In the genomic region with DNA sequence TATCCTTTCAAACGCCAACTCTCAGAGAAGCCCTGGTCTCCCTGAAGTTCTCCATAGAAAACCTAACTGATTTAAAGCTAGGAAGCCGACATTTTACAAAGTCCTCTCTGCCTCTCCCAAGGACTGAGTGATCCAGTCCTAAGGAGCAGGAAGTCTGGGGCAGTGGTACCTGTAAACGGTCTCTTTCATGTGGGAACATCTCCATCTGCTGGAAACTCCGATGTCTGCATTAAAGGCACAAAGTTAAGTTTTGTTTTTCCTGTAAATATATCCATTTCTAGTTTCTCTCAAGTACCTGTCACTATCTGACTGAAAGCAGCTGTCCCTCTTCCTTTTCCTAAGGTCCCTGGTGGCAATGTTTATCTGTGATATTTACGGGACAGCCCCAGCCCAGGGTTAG, we compare ENCODE assay signal across 10 mouse cellular contexts.
DNase-seq lines count a peak whose midpoint lies in the region; ATAC-seq and TF ChIP-seq lines count a peak whose summit lies in the region.
"Had no signal": no experiment of that assay in that cellular context is flagged by ENCODE, and none has a peak within 500 bp of the region (broad histone marks: within the 10 kb centered on the region; RNA-seq: fewer than 3 reads in every experiment).

No protein-coding gene starts in this region.

- H3K9ac ChIP-seq in forebrain, embryonic 11.5 days (ENCODE audit: low read length) = no peak overlapping the region
- no peak overlapping the region for H3K9ac ChIP-seq in forebrain, embryonic 16.5 days (replicated peaks; ENCODE audit: low read depth, low read length)
- H3K9ac ChIP-seq: limb, embryonic 12.5 days had no signal

- H3K4me1 ChIP-seq in forebrain, embryonic 11.5 days (replicated peaks; ENCODE audit: control insufficient read depth, insufficient read depth, low read length) = peaks cover 2% of the 10 kb centered on the region; the same call in 1 of the 2 replicates
- peaks cover 5% of the 10 kb centered on the region; the same call in 1 of the 2 replicates for H3K4me1 ChIP-seq in forebrain, embryonic 16.5 days (replicated peaks; ENCODE audit: control insufficient read depth, insufficient read depth, low read length)
- 0 out of 2 replicates have a peak, but pooled peaks cover 3% of the 10 kb centered on the region for H3K4me1 ChIP-seq in kidney, adult 2 months (ENCODE audit: control insufficient read depth, insufficient read depth, low read length)

- H3K4me2 ChIP-seq in forebrain, embryonic 11.5 days (ENCODE audit: low read depth, low read length, severe bottlenecking) = no peak overlapping the region
- H3K4me2 ChIP-seq in forebrain, embryonic 16.5 days (ENCODE audit: low read length) = no peak overlapping the region
- H3K4me2 ChIP-seq: limb, embryonic 12.5 days had no signal

- DNase-seq in forebrain, embryonic 11.5 days (ENCODE audit: low spot score) = no peak
- DNase-seq in lung, postnatal 36 days = peak; percentile 17
- DNase-seq in lung, adult 18-20 months = no peak
- DNase-seq in kidney, adult 2 months = peak; percentile 65
- peak; percentile 35 for DNase-seq in retina, embryonic 14.5 days (ENCODE audit: low spot score)
- DNase-seq in natural killer cell, adult 2 months (ENCODE audit: low spot score in 2 of 2) = no peak
- no peak for DNase-seq in urinary bladder, postnatal 36 days (ENCODE audit: low spot score in 2 of 2)
- DNase-seq: gastrocnemius, postnatal 10 days had no signal

- H3K36me3 ChIP-seq in forebrain, embryonic 11.5 days (ENCODE audit: control insufficient read depth, insufficient read depth, low read length) = no peaks in the 10 kb centered on the region
- no peaks in the 10 kb centered on the region for H3K36me3 ChIP-seq in forebrain, embryonic 16.5 days (ENCODE audit: control insufficient read depth, insufficient read depth)
- H3K36me3 ChIP-seq in kidney, adult 2 months (ENCODE audit: control insufficient read depth, insufficient read depth, low read length) = no peaks in the 10 kb centered on the region
- H3K36me3 ChIP-seq: limb, embryonic 12.5 days had no signal

- no peak overlapping the region for H3K4me3 ChIP-seq in forebrain, embryonic 11.5 days (ENCODE audit: low read depth, low read length)
- no peak overlapping the region for H3K4me3 ChIP-seq in forebrain, embryonic 16.5 days (replicated peaks; ENCODE audit: low read length)
- no peak overlapping the region for H3K4me3 ChIP-seq in kidney, adult 2 months (ENCODE audit: insufficient read depth, low read depth, low read length)
- H3K4me3 ChIP-seq: limb, embryonic 12.5 days had no signal

- peaks cover 22% of the 10 kb centered on the region for H3K27me3 ChIP-seq in forebrain, embryonic 11.5 days (ENCODE audit: control insufficient read depth, insufficient read depth, low read length)
- H3K27me3 ChIP-seq in forebrain, embryonic 16.5 days (replicated peaks; ENCODE audit: control insufficient read depth, insufficient read depth, low read length) = no peaks in the 10 kb centered on the region; the same call in 1 of the 2 replicates
- H3K27me3 ChIP-seq in kidney, adult 2 months (replicated peaks; ENCODE audit: control insufficient read depth, insufficient read depth, low read length) = no peaks in the 10 kb centered on the region

- TF ChIP-seq CTCF in kidney, adult 2 months (conservative IDR thresholded peaks at IDR 0.05; ENCODE audit: insufficient read depth, insufficient read length, low read depth, low read length) = no peak; the same call in 1 of the 2 replicates

- TF ChIP-seq POLR2A in kidney, adult 2 months (IDR thresholded peaks at IDR 0.05; ENCODE audit: low read depth, low read length) = no peak

- peak; percentile 33; the same call in 1 of the 2 replicates for ATAC-seq in forebrain, embryonic 11.5 days (replicated peaks; ENCODE audit: low FRiP score)
- ATAC-seq in forebrain, embryonic 16.5 days = no peak

- no peaks in the 10 kb centered on the region for H3K9me3 ChIP-seq in forebrain, embryonic 11.5 days (ENCODE audit: control insufficient read depth, low read length)
- no peaks in the 10 kb centered on the region for H3K9me3 ChIP-seq in forebrain, embryonic 16.5 days (ENCODE audit: control insufficient read depth, low read length)
- H3K9me3 ChIP-seq: limb, embryonic 12.5 days had no signal

- 28% methylated on average over 5 of the region's 5 CpGs for WGBS in forebrain, embryonic 11.5 days
- WGBS in forebrain, embryonic 16.5 days = 28% methylated on average over 5 of the region's 5 CpGs
- WGBS in kidney, adult 2 months = 43% methylated on average over 5 of the region's 5 CpGs

- H3K27ac ChIP-seq in forebrain, embryonic 11.5 days (ENCODE audit: low read depth, low read length) = no peak overlapping the region
- H3K27ac ChIP-seq in forebrain, embryonic 16.5 days (ENCODE audit: low read length) = no peak overlapping the region
- H3K27ac ChIP-seq in kidney, adult 2 months (ENCODE audit: insufficient read depth, low read depth, low read length) = no peak overlapping the region
- H3K27ac ChIP-seq: limb, embryonic 12.5 days had no signal

Comparison
In these comparisons a context has a peak if more than half of its experiments do, and no peak if none do; other contexts are left out.
1. DNase-seq: peak in lung, postnatal 36 days (single experiment), kidney, adult 2 months (single experiment) and retina, embryonic 14.5 days (single experiment); none in forebrain, embryonic 11.5 days (single experiment), lung, adult 18-20 months (0 of 2), natural killer cell, adult 2 months (0 of 2) and urinary bladder, postnatal 36 days (0 of 2).